Mouse (Mus musculus): ENCODE data around the gene Klk9.

DNA sequence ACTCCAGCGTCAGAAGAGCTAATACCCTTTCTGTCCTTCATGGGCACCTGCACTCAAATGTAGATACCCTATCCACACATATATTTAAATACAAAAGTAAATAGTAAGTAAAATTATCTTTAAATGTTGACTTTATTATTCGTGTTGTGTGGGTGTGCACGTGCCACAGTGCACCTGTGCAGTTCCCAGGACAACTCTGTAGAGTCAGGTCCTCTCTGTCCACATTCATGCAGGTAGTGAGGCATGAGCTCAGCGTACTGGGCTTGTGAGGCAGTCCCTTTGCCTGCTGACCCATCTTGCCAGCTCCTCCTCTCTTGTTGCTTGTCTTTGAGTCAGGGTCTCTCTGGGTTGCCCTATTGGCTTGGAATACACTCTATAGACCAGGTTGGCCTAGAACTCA lies 36.0 kb downstream of the Klk9 start:
- no peak for TF ChIP-seq POLR2A (IDR thresholded peaks at IDR 0.05; ENCODE audit: low read depth, low read length)
- TF ChIP-seq CTCF (IDR thresholded peaks at IDR 0.05; ENCODE audit: extremely low read depth, insufficient read length, insufficient replicate concordance, low read depth, low read length): no peak
